Mouse (Mus musculus) embryonic facial prominence, embryonic 14.5 days (tissue): ENCODE data around the gene Slit1. TPM values are rescaled to one million over a fixed set of nuclear protein-coding genes. Genes with fewer than 3 reads are reported as not detected.

Experiments
- ATAC-seq: fragments of 200-750 bp; cut with Nextera tagmentation; 2 replicates; pipeline ENCODE4 v1.8.0; 2017; ENCODE audit warnings: low read depth, moderate number of reproducible peaks, moderate TSS enrichment
- DNase-seq: peaks from one replicate; pipeline ENCODE4 v3.0.0-alpha.2; 2015; ENCODE audit warnings: low spot score
- H3K27ac ChIP-seq: fragments of 300-500 bp; sonication (generic); replicated peaks from 2 replicates; pipeline ENCODE4 v1.5.1; 2014; ENCODE audit warnings: low read depth, mild to moderate bottlenecking, low read length, moderate library complexity
- H3K27me3 ChIP-seq: fragments of 300-500 bp; sonication (generic); replicated peaks from 2 replicates; pipeline ENCODE4 v1.6.1; 2014; ENCODE audit warnings: low read length; ENCODE audit not compliant: control insufficient read depth, insufficient read depth
- H3K36me3 ChIP-seq: fragments of 300-500 bp; sonication (generic); 2 replicates; pipeline ENCODE4 v1.6.1; 2014; ENCODE audit warnings: low read length, mixed read lengths; ENCODE audit not compliant: control insufficient read depth, insufficient read depth
- H3K4me1 ChIP-seq: fragments of 300-500 bp; sonication (generic); 2 replicates; pipeline ENCODE4 v1.6.1; 2014; ENCODE audit warnings: antibody characterized with exemption, low read length; ENCODE audit not compliant: control insufficient read depth, insufficient read depth
- H3K4me2 ChIP-seq: fragments of 300-500 bp; sonication (generic); 2 replicates; pipeline ENCODE4 v1.6.1; 2014; ENCODE audit warnings: low read depth, mild to moderate bottlenecking, low read length, moderate library complexity, mixed read lengths
- H3K4me3 ChIP-seq: fragments of 300-500 bp; sonication (generic); 2 replicates; pipeline ENCODE4 v1.5.1; 2014; ENCODE audit warnings: low read depth, mild to moderate bottlenecking, low read length
- H3K9ac ChIP-seq: fragments of 300-500 bp; sonication (generic); 2 replicates; pipeline ENCODE4 v1.6.1; 2014; ENCODE audit warnings: low read depth, mild to moderate bottlenecking, low read length, moderate library complexity, mixed read lengths
- H3K9me3 ChIP-seq: fragments of 300-500 bp; sonication (generic); 2 replicates; pipeline ENCODE4 v1.6.1; 2016; ENCODE audit warnings: low read length; ENCODE audit not compliant: control insufficient read depth
- WGBS: fragments of 180-500 bp; shearing (Covaris S2); extraction: QIAGEN DNeasy Blood & Tissue Kit; methylation state at CpG from one replicate; pipeline ENCODE4 v1.1.7; 2014; 5-methylcytosine and 5-hydroxymethylcytosine counted together
- polyA plus RNA-seq: library from polyadenylated mRNA; unstranded; fragments of >200 nt; fragmentation: Nextera tagmentation; extraction: Ambion mirVana; gene quantifications from 2 replicates; pipeline ENCODE4 v1.2.1, GENCODE M21; 2014

The Slit1 gene
- polyA plus RNA-seq, 1 experiment from 2014 or later = 1.7 TPM

GRCm38 (mm10) chr19:41620366-41621092 lies 122.9 kb downstream of the Slit1 start:
- H3K27me3 ChIP-seq = peaks cover 9% of the 10 kb centered on the region
- H3K9me3 ChIP-seq = 0 out of 2 replicates have a peak, but pooled peaks cover 6% of the 10 kb centered on the region
- H3K4me2 ChIP-seq = no peak overlapping the region
- WGBS = 75% methylated on average over 14 of the region's 14 CpGs
- DNase-seq = no peak
- no peak overlapping the region for H3K27ac ChIP-seq
- peaks cover 24% of the 10 kb centered on the region for H3K4me1 ChIP-seq
- no peak overlapping the region for H3K4me3 ChIP-seq
- ATAC-seq = no peak
- no peak overlapping the region for H3K9ac ChIP-seq
- H3K36me3 ChIP-seq = no peaks in the 10 kb centered on the region

- no peak overlapping the region for H3K27ac ChIP-seq
- H3K9ac ChIP-seq = no peak overlapping the region
- peaks cover 24% of the 10 kb centered on the region for H3K4me1 ChIP-seq
- WGBS = 56% methylated on average over 19 of the region's 19 CpGs
- H3K4me2 ChIP-seq = no peak overlapping the region
- H3K4me3 ChIP-seq = no peak overlapping the region
- no peaks in the 10 kb centered on the region for H3K9me3 ChIP-seq
- H3K36me3 ChIP-seq = no peaks in the 10 kb centered on the region
- no peak for DNase-seq
- ATAC-seq = no peak
- H3K27me3 ChIP-seq = peaks cover 19% of the 10 kb centered on the region
Measured at GRCm38 (mm10) chr19:41618771-41619385, 124.6 kb downstream of the Slit1 start.

- Histone ChIP-seq H3K4me2 (no peak overlapping the region), H3K27ac (peak overlapping the region; percentile 50; the same call in 1 of the 2 replicates), H3K9me3 (no peaks in the 10 kb centered on the region), H3K4me3 (no peak overlapping the region), H3K9ac (no peak overlapping the region), H3K36me3 (no peaks in the 10 kb centered on the region), H3K4me1 (peaks cover 26% of the 10 kb centered on the region), H3K27me3 (peaks cover 19% of the 10 kb centered on the region)
- DNase-seq = peak; percentile 84
- peak; percentile 66 for ATAC-seq
- WGBS = 27% methylated on average over 6 of the region's 6 CpGs
Measured at GRCm38 (mm10) chr19:41618153-41618657, 125.3 kb downstream of the Slit1 start.

GRCm38 (mm10) chr19:41617102-41617501 lies 126.4 kb downstream of the Slit1 start:
- no peak overlapping the region for H3K4me2 ChIP-seq
- H3K27ac ChIP-seq = no peak overlapping the region
- no peaks in the 10 kb centered on the region for H3K36me3 ChIP-seq
- H3K9me3 ChIP-seq = no peaks in the 10 kb centered on the region
- 43% methylated on average over 13 of the region's 13 CpGs for WGBS
- peaks cover 19% of the 10 kb centered on the region for H3K27me3 ChIP-seq
- H3K9ac ChIP-seq = no peak overlapping the region
- no peak overlapping the region for H3K4me3 ChIP-seq
- peaks cover 29% of the 10 kb centered on the region for H3K4me1 ChIP-seq
- ATAC-seq = no peak
- no peak for DNase-seq

GRCm38 (mm10) chr19:41616274-41616673 lies 127.2 kb downstream of the Slit1 start:
- WGBS = 65% methylated on average over 6 of the region's 6 CpGs
- H3K4me1 ChIP-seq = peaks cover 29% of the 10 kb centered on the region
- ATAC-seq (no peak), DNase-seq (no peak)
- no peak overlapping the region for H3K4me2 ChIP-seq
- no peaks in the 10 kb centered on the region for H3K9me3 ChIP-seq
- no peak overlapping the region for H3K27ac ChIP-seq
- H3K27me3 ChIP-seq = peaks cover 19% of the 10 kb centered on the region
- no peaks in the 10 kb centered on the region for H3K36me3 ChIP-seq
- no peak overlapping the region for H3K9ac ChIP-seq
- H3K4me3 ChIP-seq = no peak overlapping the region

- Histone ChIP-seq H3K27me3 (peaks cover 19% of the 10 kb centered on the region), H3K4me3 (no peak overlapping the region), H3K9ac (no peak overlapping the region), H3K4me1 (peaks cover 29% of the 10 kb centered on the region), H3K36me3 (no peaks in the 10 kb centered on the region), H3K4me2 (no peak overlapping the region), H3K27ac (no peak overlapping the region), H3K9me3 (no peaks in the 10 kb centered on the region)
- DNase-seq = peak; percentile 55
- peak; percentile 23; the same call in 1 of the 2 replicates for ATAC-seq
- 32% methylated on average over 11 of the region's 11 CpGs for WGBS
Measured at GRCm38 (mm10) chr19:41615606-41616224, 127.8 kb downstream of the Slit1 start.

- WGBS = 28% methylated on average over 16 of the region's 16 CpGs
- Histone ChIP-seq H3K4me3 (no peak overlapping the region), H3K4me2 (no peak overlapping the region), H3K9ac (no peak overlapping the region), H3K36me3 (no peaks in the 10 kb centered on the region), H3K27ac (no peak overlapping the region), H3K9me3 (no peaks in the 10 kb centered on the region), H3K27me3 (peaks cover 14% of the 10 kb centered on the region), H3K4me1 (peaks cover 25% of the 10 kb centered on the region)
- ATAC-seq = peak; percentile 47; the same call in 1 of the 2 replicates
- DNase-seq = peak; percentile 70
Measured at GRCm38 (mm10) chr19:41613325-41614087, 130.0 kb downstream of the Slit1 start.

- H3K27me3 ChIP-seq = peaks cover 14% of the 10 kb centered on the region
- no peak overlapping the region for H3K4me3 ChIP-seq
- no peak for DNase-seq
- H3K4me1 ChIP-seq = peaks cover 10% of the 10 kb centered on the region
- no peaks in the 10 kb centered on the region for H3K36me3 ChIP-seq
- WGBS = 76% methylated on average over 6 of the region's 6 CpGs
- H3K4me2 ChIP-seq = no peak overlapping the region
- H3K27ac ChIP-seq = no peak overlapping the region
- no peaks in the 10 kb centered on the region for H3K9me3 ChIP-seq
- ATAC-seq = no peak
- H3K9ac ChIP-seq = no peak overlapping the region
Measured at GRCm38 (mm10) chr19:41611683-41612082, 131.8 kb downstream of the Slit1 start.
